Mouse (Mus musculus): ENCODE measurements at regions not wholly inside any gene's neighbourhood (a gene's known extent, or its start where the extent isn't known, plus 50 kb on each side); places are given as distances from the start of the nearest gene placed in this dataset.
A peak's percentile ranks its signal among the peaks of the same experiment; 100 is the strongest.

DNA sequence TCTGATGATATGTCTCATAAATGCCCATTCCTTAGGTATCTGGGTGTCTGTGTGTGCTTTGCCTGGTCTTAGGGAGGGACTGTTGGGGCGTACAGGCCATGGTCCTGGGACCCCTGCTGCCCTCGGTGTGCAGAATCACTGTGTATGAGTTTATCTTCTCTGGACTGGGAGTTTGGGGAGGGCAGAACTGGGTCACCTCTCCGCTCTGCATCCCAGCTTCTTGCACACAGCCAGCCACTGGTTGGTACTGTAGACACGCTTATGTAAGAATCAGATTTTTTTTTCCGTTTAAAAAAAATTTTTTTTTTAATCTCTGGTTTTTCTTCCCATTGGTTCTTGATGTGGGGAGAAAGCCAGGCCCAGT, 140.8 kb upstream of the Ubr2 start:
- H3K4me3 ChIP-seq (ENCODE audit: low read depth, low read length), result peak overlapping the region; percentile 16; the same call in 1 of the 2 replicates
- peak overlapping the region; percentile 49 for H3K4me2 ChIP-seq
- 55% methylated on average over 5 of the region's 5 CpGs for WGBS
- 0 out of 2 replicates have a peak overlapping the region, but pooled peaks have one; percentile 4 for H3K27ac ChIP-seq (ENCODE audit: low read depth, low read length)
- peaks cover 12% of the 10 kb centered on the region for H3K4me1 ChIP-seq (replicated peaks; ENCODE audit: control insufficient read depth, insufficient read depth, low read length)
- DNase-seq (ENCODE audit: low spot score) (no peak), ATAC-seq (replicated peaks; ENCODE audit: low FRiP score) (no peak)
- H3K9ac ChIP-seq (ENCODE audit: low read depth, low read length), result no peak overlapping the region
- no peaks in the 10 kb centered on the region for H3K36me3 ChIP-seq (ENCODE audit: control insufficient read depth, insufficient read depth, low read length)
- no peaks in the 10 kb centered on the region for H3K9me3 ChIP-seq (ENCODE audit: control insufficient read depth, low read length)
- no peaks in the 10 kb centered on the region for H3K27me3 ChIP-seq (replicated peaks; ENCODE audit: control insufficient read depth, insufficient read depth, low read length)

DNA sequence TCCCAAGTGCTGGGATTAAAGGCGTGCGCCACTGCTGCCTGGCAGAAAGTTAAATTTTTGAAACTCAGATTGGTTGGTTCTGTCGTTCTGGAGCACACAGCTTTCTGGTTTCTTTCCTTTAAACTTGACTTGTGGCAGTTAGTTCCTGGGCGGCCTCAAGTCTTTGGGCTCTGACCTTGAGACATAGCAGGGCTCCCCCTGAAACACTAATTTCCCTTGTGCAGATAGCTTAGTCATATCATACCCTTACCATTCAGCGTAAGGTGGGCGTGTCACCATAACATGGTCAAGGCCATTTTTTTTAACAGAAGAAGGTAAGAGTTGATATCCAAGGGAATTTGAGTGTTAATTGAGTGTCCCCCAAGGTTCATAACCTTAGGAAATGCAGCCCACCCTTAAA, 140.3 kb upstream of the Ubr2 start:
- H3K27ac ChIP-seq (ENCODE audit: low read depth, low read length), result 0 out of 2 replicates have a peak overlapping the region, but pooled peaks have one; percentile 4
- no peak overlapping the region for H3K9ac ChIP-seq (ENCODE audit: low read depth, low read length)
- no peaks in the 10 kb centered on the region for H3K9me3 ChIP-seq (ENCODE audit: control insufficient read depth, low read length)
- ATAC-seq (replicated peaks; ENCODE audit: low FRiP score) (no peak), DNase-seq (ENCODE audit: low spot score) (no peak)
- no peaks in the 10 kb centered on the region for H3K36me3 ChIP-seq (ENCODE audit: control insufficient read depth, insufficient read depth, low read length)
- H3K4me3 ChIP-seq (ENCODE audit: low read depth, low read length), result no peak overlapping the region
- peaks cover 12% of the 10 kb centered on the region for H3K4me1 ChIP-seq (replicated peaks; ENCODE audit: control insufficient read depth, insufficient read depth, low read length)
- 0 out of 2 replicates have a peak overlapping the region, but pooled peaks have one; percentile 19 for H3K4me2 ChIP-seq
- H3K27me3 ChIP-seq (replicated peaks; ENCODE audit: control insufficient read depth, insufficient read depth, low read length), result no peaks in the 10 kb centered on the region
- WGBS, result 70% methylated on average over 6 of the region's 6 CpGs

DNA sequence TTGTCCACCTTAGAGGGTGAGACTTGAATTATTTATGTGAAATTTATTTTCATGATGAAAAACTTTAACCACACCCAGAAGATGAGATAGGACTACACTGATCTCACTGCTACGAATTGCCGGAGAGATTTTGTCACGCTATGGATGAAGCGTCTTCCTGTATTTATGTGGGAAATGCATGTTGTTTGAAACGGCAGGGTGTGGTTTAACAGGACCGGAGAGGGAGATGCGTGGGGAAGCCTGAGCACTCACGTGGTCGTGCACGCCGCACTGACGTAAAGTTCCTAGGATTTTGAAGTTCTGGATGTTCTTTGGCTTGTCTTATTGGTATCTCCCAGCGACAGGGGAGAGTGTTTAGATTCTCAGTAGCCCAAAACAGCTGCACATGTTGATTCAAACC, 139.3 kb upstream of the Ubr2 start:
- Histone ChIP-seq H3K4me3 (ENCODE audit: low read depth, low read length) (no peak overlapping the region), H3K36me3 (ENCODE audit: control insufficient read depth, insufficient read depth, low read length) (no peaks in the 10 kb centered on the region), H3K4me1 (replicated peaks; ENCODE audit: control insufficient read depth, insufficient read depth, low read length) (peaks cover 12% of the 10 kb centered on the region), H3K27me3 (replicated peaks; ENCODE audit: control insufficient read depth, insufficient read depth, low read length) (no peaks in the 10 kb centered on the region), H3K4me2 (no peak overlapping the region), H3K27ac (ENCODE audit: low read depth, low read length) (no peak overlapping the region), H3K9me3 (ENCODE audit: control insufficient read depth, low read length) (no peaks in the 10 kb centered on the region), H3K9ac (ENCODE audit: low read depth, low read length) (no peak overlapping the region)
- 84% methylated on average over 13 of the region's 13 CpGs for WGBS
- ATAC-seq (replicated peaks; ENCODE audit: low FRiP score) (no peak), DNase-seq (ENCODE audit: low spot score) (no peak)

DNA sequence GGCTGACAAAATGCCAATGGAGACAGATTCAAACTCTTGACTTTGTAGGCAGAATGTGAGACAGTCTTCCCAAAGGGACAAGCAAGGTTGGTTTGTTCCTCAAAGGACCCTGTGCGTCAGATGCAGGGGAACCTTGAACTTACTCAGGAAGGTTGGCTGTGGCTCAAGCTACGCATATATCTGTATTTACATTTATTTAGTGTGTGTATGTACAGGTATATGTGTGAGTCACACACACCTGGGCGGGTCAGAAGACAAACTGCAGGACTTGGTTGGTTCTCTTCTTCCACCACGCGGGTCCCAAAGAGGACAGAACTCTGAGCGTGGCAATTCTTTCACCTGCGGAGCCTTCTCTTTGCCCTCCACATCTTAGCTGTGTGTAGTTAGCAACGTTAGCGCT, 138.8 kb upstream of the Ubr2 start:
- no peaks in the 10 kb centered on the region for H3K27me3 ChIP-seq (replicated peaks; ENCODE audit: control insufficient read depth, insufficient read depth, low read length)
- H3K4me3 ChIP-seq (ENCODE audit: low read depth, low read length), result no peak overlapping the region
- no peak for ATAC-seq (replicated peaks; ENCODE audit: low FRiP score)

DNA sequence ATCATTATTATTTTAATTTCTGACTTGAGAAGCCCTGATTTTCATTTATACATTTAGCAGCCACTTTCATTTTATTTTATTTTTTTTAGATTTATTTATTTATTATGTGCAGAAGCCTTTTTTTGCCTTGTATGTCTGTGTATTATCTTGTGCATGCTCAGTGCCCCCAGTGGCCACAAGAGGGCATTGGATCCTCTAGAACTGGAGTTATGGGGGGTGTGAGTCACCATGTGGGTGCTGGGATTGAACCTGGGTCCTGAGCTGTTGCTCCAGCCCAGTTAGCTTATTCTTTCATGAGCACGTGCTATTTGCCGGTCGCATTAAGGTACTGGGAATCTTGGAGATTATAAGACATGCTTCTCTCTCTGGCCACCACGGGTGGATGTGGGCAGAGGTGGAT, 136.3 kb upstream of the Ubr2 start:
- Histone ChIP-seq H3K27ac (ENCODE audit: low read depth, low read length) (no peak overlapping the region), H3K4me1 (replicated peaks; ENCODE audit: control insufficient read depth, insufficient read depth, low read length) (peaks cover 14% of the 10 kb centered on the region), H3K4me2 (no peak overlapping the region), H3K36me3 (ENCODE audit: control insufficient read depth, insufficient read depth, low read length) (no peaks in the 10 kb centered on the region), H3K27me3 (replicated peaks; ENCODE audit: control insufficient read depth, insufficient read depth, low read length) (no peaks in the 10 kb centered on the region), H3K4me3 (ENCODE audit: low read depth, low read length) (no peak overlapping the region), H3K9me3 (ENCODE audit: control insufficient read depth, low read length) (no peaks in the 10 kb centered on the region), H3K9ac (ENCODE audit: low read depth, low read length) (no peak overlapping the region)
- 89% methylated on average over 4 of the region's 4 CpGs for WGBS
- DNase-seq (ENCODE audit: low spot score) (no peak), ATAC-seq (replicated peaks; ENCODE audit: low FRiP score) (no peak)

More for the DNA sequence above, 138.8 kb upstream of the Ubr2 start:
- Histone ChIP-seq H3K9me3 (ENCODE audit: control insufficient read depth, low read length) (no peaks in the 10 kb centered on the region), H3K9ac (ENCODE audit: low read depth, low read length) (no peak overlapping the region), H3K4me2 (no peak overlapping the region), H3K27ac (ENCODE audit: low read depth, low read length) (no peak overlapping the region), H3K4me1 (replicated peaks; ENCODE audit: control insufficient read depth, insufficient read depth, low read length) (peaks cover 12% of the 10 kb centered on the region), H3K36me3 (ENCODE audit: control insufficient read depth, insufficient read depth, low read length) (no peaks in the 10 kb centered on the region)
- no peak for DNase-seq (ENCODE audit: low spot score)
- 88% methylated on average over 9 of the region's 9 CpGs for WGBS

DNA sequence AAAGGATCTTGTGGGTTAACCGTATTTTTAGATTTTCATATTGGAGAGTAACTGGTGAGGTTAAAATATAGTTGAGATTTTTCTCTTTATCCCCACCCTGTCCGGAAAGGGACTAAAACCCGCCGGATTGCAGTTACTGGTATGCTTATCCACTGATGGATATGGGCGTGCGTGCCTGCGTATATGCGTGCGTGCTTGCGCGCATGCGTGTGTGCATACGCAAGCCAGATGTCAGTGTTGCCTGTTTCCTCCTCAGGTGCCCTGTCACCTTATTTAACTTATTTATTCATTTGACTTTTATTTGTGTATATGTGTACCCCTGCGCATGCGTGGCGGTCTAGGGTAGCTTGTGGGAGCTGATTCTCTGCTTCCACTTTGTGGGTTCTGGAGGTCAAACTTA, 135.2 kb upstream of the Ubr2 start:
- Histone ChIP-seq H3K4me2 (no peak overlapping the region), H3K4me1 (replicated peaks; ENCODE audit: control insufficient read depth, insufficient read depth, low read length) (peaks cover 8% of the 10 kb centered on the region), H3K4me3 (ENCODE audit: low read depth, low read length) (no peak overlapping the region), H3K36me3 (ENCODE audit: control insufficient read depth, insufficient read depth, low read length) (no peaks in the 10 kb centered on the region), H3K9me3 (ENCODE audit: control insufficient read depth, low read length) (no peaks in the 10 kb centered on the region), H3K27me3 (replicated peaks; ENCODE audit: control insufficient read depth, insufficient read depth, low read length) (no peaks in the 10 kb centered on the region), H3K9ac (ENCODE audit: low read depth, low read length) (no peak overlapping the region), H3K27ac (ENCODE audit: low read depth, low read length) (no peak overlapping the region)
- no peak for ATAC-seq (replicated peaks; ENCODE audit: low FRiP score)
- WGBS, result 93% methylated on average over 16 of the region's 16 CpGs
- no peak for DNase-seq (ENCODE audit: low spot score)

DNA sequence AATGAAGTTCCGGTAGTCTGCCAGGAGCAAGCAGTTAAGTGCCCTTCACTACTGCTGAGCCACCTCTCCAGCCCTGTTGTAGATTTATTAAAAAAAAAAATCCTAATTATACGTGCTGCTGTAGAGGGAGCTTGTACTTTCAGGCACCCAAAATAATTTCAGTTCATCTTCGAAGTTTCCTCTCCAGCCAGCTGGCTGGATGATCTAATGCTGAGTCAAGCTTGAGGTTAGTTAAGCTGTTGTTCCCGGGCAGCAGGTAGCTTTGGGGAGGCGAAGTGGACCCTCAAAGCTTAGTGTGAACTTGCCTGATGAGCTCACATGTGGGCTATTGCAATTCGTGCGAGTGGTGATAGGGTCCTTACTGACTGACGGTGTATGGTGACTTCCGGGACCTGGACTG, 134.6 kb upstream of the Ubr2 start:
- no peak overlapping the region for H3K9ac ChIP-seq (ENCODE audit: low read depth, low read length)
- DNase-seq (ENCODE audit: low spot score) (no peak), ATAC-seq (replicated peaks; ENCODE audit: low FRiP score) (no peak)
- H3K4me1 ChIP-seq (replicated peaks; ENCODE audit: control insufficient read depth, insufficient read depth, low read length), result peaks cover 5% of the 10 kb centered on the region; the same call in 1 of the 2 replicates
- no peaks in the 10 kb centered on the region for H3K9me3 ChIP-seq (ENCODE audit: control insufficient read depth, low read length)
- no peak overlapping the region for H3K4me2 ChIP-seq
- no peaks in the 10 kb centered on the region for H3K36me3 ChIP-seq (ENCODE audit: control insufficient read depth, insufficient read depth, low read length)
- 75% methylated on average over 9 of the region's 9 CpGs for WGBS
- H3K27me3 ChIP-seq (replicated peaks; ENCODE audit: control insufficient read depth, insufficient read depth, low read length), result peaks cover 3% of the 10 kb centered on the region
- H3K27ac ChIP-seq (ENCODE audit: low read depth, low read length), result no peak overlapping the region
- H3K4me3 ChIP-seq (ENCODE audit: low read depth, low read length), result no peak overlapping the region

DNA sequence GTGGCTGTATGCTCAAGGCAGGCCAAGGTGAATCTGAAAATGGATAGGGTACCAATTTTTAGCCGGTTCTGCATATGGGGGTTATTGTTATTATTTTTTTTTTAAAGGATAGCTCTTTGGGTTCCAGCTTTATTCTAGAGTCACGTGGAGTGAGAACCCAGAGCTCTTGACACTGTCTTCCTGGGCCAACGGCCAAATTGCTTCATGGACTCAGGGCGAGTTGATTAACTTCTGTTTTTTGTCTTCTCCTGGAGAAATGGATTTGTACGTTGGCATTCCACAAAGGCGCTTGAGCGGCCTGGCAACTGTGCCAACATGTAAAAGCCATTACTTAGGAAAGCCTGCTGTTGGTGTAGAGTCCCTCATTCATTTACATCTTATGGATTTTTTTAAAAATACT, 134.1 kb upstream of the Ubr2 start:
- H3K9ac ChIP-seq (ENCODE audit: low read depth, low read length), result no peak overlapping the region
- H3K4me3 ChIP-seq (ENCODE audit: low read depth, low read length), result no peak overlapping the region
- H3K36me3 ChIP-seq (ENCODE audit: control insufficient read depth, insufficient read depth, low read length), result no peaks in the 10 kb centered on the region
- 76% methylated on average over 7 of the region's 7 CpGs for WGBS
- H3K4me2 ChIP-seq, result no peak overlapping the region
- DNase-seq (ENCODE audit: low spot score) (no peak), ATAC-seq (replicated peaks; ENCODE audit: low FRiP score) (no peak)
- peaks cover 8% of the 10 kb centered on the region for H3K27me3 ChIP-seq (replicated peaks; ENCODE audit: control insufficient read depth, insufficient read depth, low read length)
- H3K9me3 ChIP-seq (ENCODE audit: control insufficient read depth, low read length), result no peaks in the 10 kb centered on the region
- no peak overlapping the region for H3K27ac ChIP-seq (ENCODE audit: low read depth, low read length)
- H3K4me1 ChIP-seq (replicated peaks; ENCODE audit: control insufficient read depth, insufficient read depth, low read length), result peaks cover 5% of the 10 kb centered on the region; the same call in 1 of the 2 replicates

DNA sequence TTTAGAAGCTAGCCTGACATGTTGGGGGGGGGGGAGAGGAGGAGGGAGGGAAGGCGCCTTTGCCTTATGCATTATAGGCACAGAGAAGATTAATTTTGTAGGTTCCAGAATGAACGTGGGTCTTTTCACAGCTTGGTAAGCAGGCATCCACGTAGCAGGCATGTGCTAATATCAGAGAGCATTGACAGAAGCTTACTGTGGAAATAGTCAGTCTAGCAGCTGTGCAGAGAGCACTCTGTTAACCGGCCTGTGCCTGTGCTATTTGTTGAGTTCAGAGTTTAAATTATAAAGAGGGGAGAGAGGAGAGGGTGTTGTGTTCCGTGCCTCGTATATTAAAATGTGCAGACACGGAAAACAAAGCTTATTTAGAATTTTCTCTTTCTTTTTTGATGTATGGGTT, 133.5 kb upstream of the Ubr2 start:
- Histone ChIP-seq H3K4me1 (replicated peaks; ENCODE audit: control insufficient read depth, insufficient read depth, low read length) (peaks cover 5% of the 10 kb centered on the region), H3K27me3 (replicated peaks; ENCODE audit: control insufficient read depth, insufficient read depth, low read length) (peaks cover 11% of the 10 kb centered on the region), H3K9ac (ENCODE audit: low read depth, low read length) (no peak overlapping the region), H3K4me3 (ENCODE audit: low read depth, low read length) (no peak overlapping the region), H3K9me3 (ENCODE audit: control insufficient read depth, low read length) (no peaks in the 10 kb centered on the region), H3K4me2 (no peak overlapping the region; the same call in 1 of the 2 replicates), H3K27ac (ENCODE audit: low read depth, low read length) (no peak overlapping the region), H3K36me3 (ENCODE audit: control insufficient read depth, insufficient read depth, low read length) (no peaks in the 10 kb centered on the region)
- DNase-seq (ENCODE audit: low spot score), result no peak
- no peak for ATAC-seq (replicated peaks; ENCODE audit: low FRiP score)
- WGBS, result 78% methylated on average over 7 of the region's 7 CpGs

Measured in liver, embryonic 11.5 days (tissue).